Mouse (Mus musculus) cerebellum, adult 2 months (tissue): ENCODE results near the gene Creld2. TPM values are rescaled to one million over a fixed set of nuclear protein-coding genes. Genes with fewer than 3 reads are reported as not detected.
"Not testable (repeated sequence)": the region's sequence is repeated elsewhere in the genome, so short reads cannot be mapped to it uniquely, and the experiment has no call there.

Experiments
- DNase-seq, 2 experiments: peaks; one replicate each; pipeline ENCODE4 v3.0.0; 2021
- H3K27ac ChIP-seq: fragments of 200-500 bp; 2 replicates; pipeline ENCODE4 v1.5.1; 2012; ENCODE audit warnings: low read length, control low read depth, inconsistent platforms; ENCODE audit not compliant: insufficient read depth
- H3K27me3 ChIP-seq: fragments of 200-500 bp; 2 replicates; pipeline ENCODE4 v1.6.1; 2012; ENCODE audit warnings: inconsistent platforms, mild to moderate bottlenecking, low read length, moderate library complexity; ENCODE audit not compliant: control insufficient read depth, insufficient read depth
- H3K4me1 ChIP-seq: fragments of 200-500 bp; 2 replicates; pipeline ENCODE4 v1.6.1; 2011; ENCODE audit warnings: low read length; ENCODE audit not compliant: control insufficient read depth, insufficient read depth
- H3K4me3 ChIP-seq: fragments of 200-500 bp; replicated peaks from 2 replicates; pipeline ENCODE3; 2011; ENCODE audit warnings: mild to moderate bottlenecking, low read depth, low read length, control low read depth; ENCODE audit not compliant: insufficient read depth
- CTCF ChIP-seq: fragments of 200-500 bp; IDR thresholded peaks from 2 replicates; pipeline ENCODE4 v1.5.1; 2011; ENCODE audit warnings: low read depth, mild to moderate bottlenecking, control low read depth, low read length, moderate library complexity, borderline replicate concordance; ENCODE audit not compliant: insufficient read depth
- POLR2A ChIP-seq: fragments of 200-500 bp; IDR thresholded peaks from 2 replicates; pipeline ENCODE4 v1.6.1; 2011; ENCODE audit warnings: low read length, control low read depth, borderline replicate concordance; ENCODE audit not compliant: insufficient read depth
- WGBS: fragments of 180-500 bp; shearing (Covaris S2); methylation state at CpG from one replicate; pipeline ENCODE4 v1.1.7; 2018; 5-methylcytosine and 5-hydroxymethylcytosine counted together
- polyA plus RNA-seq: library from polyadenylated mRNA; depleted of rRNA; stranded (reverse); fragments of >200 nt; gene quantifications from 2 replicates; pipeline ENCODE4 v1.2.3, GENCODE M21; 2012

Gene Creld2
- polyA plus RNA-seq, 1 experiment: 32.0 TPM

GRCm38 (mm10) chr15:88808121-88808520 lies 11.3 kb upstream of the Creld2 start:
- H3K27me3 ChIP-seq: no peaks in the 10 kb centered on the region
- no peak for DNase-seq
- no peaks in the 10 kb centered on the region for H3K4me1 ChIP-seq
- 85% methylated on average over 8 of the region's 8 CpGs for WGBS
- H3K4me3 ChIP-seq: no peak overlapping the region
- TF ChIP-seq CTCF (no peak), POLR2A (no peak)
- H3K27ac ChIP-seq: no peak overlapping the region

GRCm38 (mm10) chr15:88810369-88810768 lies 9.1 kb upstream of the Creld2 start:
- H3K27me3 ChIP-seq: no peaks in the 10 kb centered on the region
- no peak for DNase-seq
- H3K4me3 ChIP-seq: no peak overlapping the region
- TF ChIP-seq POLR2A (no peak), CTCF (no peak)
- H3K4me1 ChIP-seq: no peaks in the 10 kb centered on the region
- 91% methylated on average over 2 of the region's 2 CpGs for WGBS
- H3K27ac ChIP-seq: no peak overlapping the region

- 85% methylated on average over 3 of the region's 3 CpGs for WGBS
- Histone ChIP-seq H3K27me3 (no peaks in the 10 kb centered on the region), H3K4me3 (no peak overlapping the region), H3K4me1 (no peaks in the 10 kb centered on the region), H3K27ac (no peak overlapping the region)
- no peak for TF ChIP-seq CTCF
- TF ChIP-seq POLR2A: no peak
- DNase-seq: no peak
Observed at GRCm38 (mm10) chr15:88813262-88813661, 6.2 kb upstream of the Creld2 start.

GRCm38 (mm10) chr15:88813873-88814272 lies 5.6 kb upstream of the Creld2 start:
- H3K27me3 ChIP-seq, H3K27ac ChIP-seq, DNase-seq, H3K4me1 ChIP-seq, H3K4me3 ChIP-seq: not testable (repeated sequence)
- WGBS: 92% methylated on average over 2 of the region's 2 CpGs

GRCm38 (mm10) chr15:88814411-88815047 lies 4.9 kb upstream of the Creld2 start:
- H3K27ac ChIP-seq: no peak overlapping the region
- WGBS: 95% methylated on average over 11 of the region's 11 CpGs
- no peaks in the 10 kb centered on the region for H3K4me1 ChIP-seq
- no peak for TF ChIP-seq CTCF
- no peak for TF ChIP-seq POLR2A
- DNase-seq: no peak
- H3K4me3 ChIP-seq: no peak overlapping the region
- H3K27me3 ChIP-seq: no peaks in the 10 kb centered on the region

- TF ChIP-seq CTCF (no peak), POLR2A (no peak)
Observed at GRCm38 (mm10) chr15:88815196-88815700, 4.2 kb upstream of the Creld2 start.

GRCm38 (mm10) chr15:88819906-88820303 lies 459 bp downstream of the Creld2 start:
- Histone ChIP-seq H3K27ac (no peak overlapping the region), H3K4me1 (peaks cover 12% of the 10 kb centered on the region), H3K4me3 (peak overlapping the region; percentile 78), H3K27me3 (no peaks in the 10 kb centered on the region)
- no peak for DNase-seq
- WGBS: under 1% methylated on average over 23 of the region's 23 CpGs
- no peak for TF ChIP-seq POLR2A

More at GRCm38 (mm10) chr15:88815196-88815700, 4.2 kb upstream of the Creld2 start:
- Histone ChIP-seq H3K4me1 (peaks cover 1% of the 10 kb centered on the region; the same call in 1 of the 2 replicates), H3K27ac (no peak overlapping the region), H3K27me3 (no peaks in the 10 kb centered on the region), H3K4me3 (no peak overlapping the region)
- no peak for DNase-seq
- WGBS: 90% methylated on average over 6 of the region's 6 CpGs

GRCm38 (mm10) chr15:88821403-88821802 lies 2.0 kb downstream of the Creld2 start:
- no peak for DNase-seq
- no peak for TF ChIP-seq CTCF
- no peak for TF ChIP-seq POLR2A
- H3K27me3 ChIP-seq: no peaks in the 10 kb centered on the region
- H3K4me1 ChIP-seq: peaks cover 12% of the 10 kb centered on the region
- H3K27ac ChIP-seq: no peak overlapping the region
- WGBS: 76% methylated on average over 7 of the region's 7 CpGs
- H3K4me3 ChIP-seq: no peak overlapping the region

- WGBS: 94% methylated on average over 7 of the region's 7 CpGs
Observed at GRCm38 (mm10) chr15:88822513-88822912, 3.1 kb downstream of the Creld2 start.

More at GRCm38 (mm10) chr15:88822513-88822912, 3.1 kb downstream of the Creld2 start:
- no peak for DNase-seq
- H3K27me3 ChIP-seq: no peaks in the 10 kb centered on the region
- no peak for TF ChIP-seq POLR2A
- TF ChIP-seq CTCF: no peak
- H3K27ac ChIP-seq: no peak overlapping the region
- H3K4me1 ChIP-seq: peaks cover 15% of the 10 kb centered on the region
- H3K4me3 ChIP-seq: no peak overlapping the region
